Mouse (Mus musculus) induced T-regulatory cell, adult 2 months (primary cell): Measurements from ENCODE around the gene Mpl.

Experiments used
- DNase-seq: peaks from one replicate; pipeline ENCODE4 v3.0.0-alpha.2; 2012; ENCODE audit warnings: low read depth

Gene Mpl

DNA sequence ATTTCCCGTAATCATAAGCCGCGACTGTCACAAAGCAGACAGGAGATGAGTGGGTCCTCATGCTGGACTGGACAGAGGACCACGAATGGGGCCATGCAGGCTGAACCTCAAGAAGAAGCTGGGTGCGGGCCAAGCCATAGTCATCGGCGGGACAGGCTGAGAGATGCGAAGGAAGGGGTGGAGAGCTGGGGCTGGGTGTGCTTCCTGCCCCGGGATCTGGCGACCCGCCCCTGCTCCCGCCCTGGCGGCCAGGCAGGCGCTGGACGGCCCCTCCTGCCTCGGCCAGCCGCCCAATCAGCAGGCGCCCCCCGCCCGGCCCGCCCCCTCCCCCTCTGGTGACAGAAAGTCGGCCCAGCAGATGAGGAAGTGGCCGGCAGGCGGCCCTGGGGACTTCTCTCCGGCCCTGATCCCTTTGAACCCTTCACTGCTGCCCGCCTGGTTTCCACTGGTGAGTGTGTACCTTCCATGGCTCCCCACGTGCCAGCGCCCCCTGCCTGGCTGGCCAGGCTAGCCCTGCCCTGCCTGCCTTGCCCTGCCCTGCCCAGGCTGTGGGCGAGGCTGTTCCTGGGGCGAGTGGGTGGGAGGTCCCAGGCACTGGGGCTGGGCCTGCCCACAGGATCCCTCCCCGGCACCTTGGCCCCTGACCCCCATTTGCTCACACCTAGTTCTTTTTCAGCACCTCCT, 29.4 kb downstream of the Mpl start, which contains the start of gene Elovl1:
Gene Elovl1 (plus strand): TSS at position 326 of the 684 bp plus-strand sequence.
- DNase-seq, result peak; percentile 90

DNA sequence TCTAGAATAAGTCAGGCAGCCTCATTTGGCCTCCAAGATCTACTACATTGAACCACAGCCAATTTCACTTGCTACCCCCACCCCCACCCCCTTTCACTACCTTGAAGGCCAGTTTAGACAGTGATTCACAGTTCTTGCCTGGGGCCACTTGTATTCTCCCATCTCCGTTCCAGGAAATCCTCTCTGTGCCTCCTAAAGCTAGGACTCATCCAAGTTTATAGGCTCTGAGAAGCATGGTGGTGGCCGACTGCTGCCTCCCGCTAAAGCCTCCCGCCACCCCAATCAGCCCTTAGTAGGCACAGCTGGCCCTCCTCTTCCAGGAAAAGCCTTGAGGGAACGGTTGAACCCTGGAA, 29.9 kb downstream of the Mpl start:
- no peak for DNase-seq

DNA sequence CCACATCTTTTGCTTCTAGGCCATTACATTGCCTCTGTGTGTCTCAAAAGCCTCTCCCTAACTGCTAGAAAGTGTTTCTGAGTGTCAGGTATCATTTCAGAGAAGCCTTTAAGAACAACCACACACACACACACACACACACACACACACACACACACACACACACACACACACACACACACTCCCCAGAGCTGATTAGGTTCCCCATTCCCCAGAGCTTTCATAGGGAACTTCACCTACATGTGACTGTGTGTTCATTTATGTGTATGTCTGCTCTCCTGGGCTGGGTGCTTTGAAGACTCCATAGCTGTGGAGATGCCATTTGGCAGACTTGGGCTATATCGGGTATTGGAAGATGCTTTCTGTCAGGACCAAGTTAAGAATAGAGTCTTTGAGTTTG, 31.9 kb downstream of the Mpl start:
- no peak for DNase-seq

DNA sequence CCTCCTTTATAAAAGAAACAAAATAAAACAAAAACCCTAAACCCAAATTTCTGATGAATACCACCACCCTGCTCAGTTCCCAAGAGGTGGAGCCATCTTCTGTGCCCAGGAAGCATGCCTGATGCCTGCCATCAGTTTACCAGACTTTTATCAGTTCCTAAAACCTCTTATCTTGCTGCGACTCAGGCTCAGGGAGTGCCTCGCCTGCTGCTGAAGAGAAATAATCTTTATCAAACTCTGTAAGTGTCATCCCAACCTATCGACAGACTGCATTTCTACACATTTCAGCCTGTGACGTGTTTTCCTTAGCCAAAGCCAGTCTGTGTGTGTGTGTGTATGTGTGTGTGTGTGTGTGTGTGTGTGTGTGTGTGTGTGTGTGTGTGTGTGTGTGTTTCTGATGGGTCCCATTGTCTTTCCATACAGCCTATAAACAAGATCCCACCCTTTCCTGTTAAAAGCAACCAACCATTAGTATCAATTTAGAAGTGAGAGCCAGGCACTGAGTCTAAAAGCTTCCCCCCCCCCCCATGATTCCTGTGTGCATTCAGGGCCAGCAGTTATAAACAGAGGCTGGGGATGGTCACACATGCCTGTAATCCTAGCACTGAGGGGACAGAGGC, 32.7 kb downstream of the Mpl start:
- no peak for DNase-seq

DNA sequence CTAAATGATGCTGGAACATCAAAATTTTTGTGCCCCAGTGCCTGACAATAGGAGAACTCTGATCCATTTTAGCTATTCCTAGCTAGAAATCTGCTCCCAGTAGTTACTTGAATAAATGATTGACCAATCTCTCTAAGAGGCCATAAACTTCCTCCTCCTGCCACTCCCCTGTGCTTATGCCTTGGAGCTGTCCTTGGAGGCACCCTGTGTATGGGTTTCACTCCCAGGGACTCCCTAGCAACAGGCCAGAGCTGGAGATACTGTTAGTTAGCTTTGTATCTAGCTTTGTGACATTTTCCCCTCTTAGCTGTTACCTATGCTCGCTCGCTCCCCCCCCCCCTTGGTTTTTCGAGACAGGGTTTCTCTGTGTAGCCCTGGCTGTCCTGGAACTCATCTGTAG, 35.9 kb downstream of the Mpl start:
- no peak for DNase-seq

DNA sequence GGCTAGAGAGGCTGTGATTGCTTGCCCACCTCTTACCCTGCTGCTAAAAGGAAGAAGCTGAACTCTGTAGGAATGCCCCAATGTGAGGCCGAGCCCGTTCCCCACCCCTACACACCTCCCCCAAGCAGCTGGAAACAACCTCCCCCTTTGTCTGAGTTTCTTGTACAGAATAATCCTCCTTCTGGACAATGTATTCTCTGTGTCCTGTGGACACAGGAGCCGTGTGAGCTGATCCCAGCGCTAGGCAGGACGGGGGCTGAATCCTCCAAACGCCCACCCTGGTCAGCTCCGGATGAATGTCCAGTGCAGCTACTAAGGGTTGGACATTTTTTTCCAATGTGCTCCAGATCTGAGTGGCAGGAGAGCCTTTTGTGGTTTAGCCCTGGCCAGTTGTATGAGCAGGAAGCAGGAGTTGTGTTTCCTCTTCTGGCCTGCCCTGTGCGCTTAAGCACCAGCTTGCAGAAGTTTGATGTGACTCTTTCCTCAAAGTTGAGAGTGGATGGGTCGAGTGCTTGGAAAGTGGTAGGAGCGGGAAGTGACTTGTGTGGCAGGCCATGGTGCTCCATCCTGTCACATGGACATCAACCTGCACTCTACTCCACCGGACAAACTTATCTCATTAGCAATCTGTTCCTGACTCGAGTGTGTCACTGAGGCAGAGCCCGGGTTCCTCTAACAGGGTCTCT, 40.1 kb downstream of the Mpl start:
- DNase-seq, result no peak

DNA sequence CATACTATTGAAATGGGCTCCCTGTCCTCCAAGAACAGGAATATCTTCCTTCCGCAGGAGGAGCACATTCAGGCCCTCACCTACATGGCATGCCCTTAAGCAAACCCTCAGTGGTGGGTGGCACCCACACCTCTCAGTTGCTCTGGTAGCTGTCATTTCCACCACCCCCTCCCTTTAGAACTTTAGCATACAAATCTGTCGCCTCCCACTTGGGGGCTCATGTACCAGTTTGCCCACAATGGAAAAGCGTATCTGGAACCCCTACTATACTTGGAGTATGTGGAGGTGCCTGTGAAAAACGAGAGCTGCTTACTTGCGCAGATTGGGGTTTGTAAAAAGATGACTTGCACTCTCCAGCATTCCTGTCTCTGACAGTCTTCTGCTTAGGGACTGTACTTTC, 41.0 kb downstream of the Mpl start:
- DNase-seq, result no peak

DNA sequence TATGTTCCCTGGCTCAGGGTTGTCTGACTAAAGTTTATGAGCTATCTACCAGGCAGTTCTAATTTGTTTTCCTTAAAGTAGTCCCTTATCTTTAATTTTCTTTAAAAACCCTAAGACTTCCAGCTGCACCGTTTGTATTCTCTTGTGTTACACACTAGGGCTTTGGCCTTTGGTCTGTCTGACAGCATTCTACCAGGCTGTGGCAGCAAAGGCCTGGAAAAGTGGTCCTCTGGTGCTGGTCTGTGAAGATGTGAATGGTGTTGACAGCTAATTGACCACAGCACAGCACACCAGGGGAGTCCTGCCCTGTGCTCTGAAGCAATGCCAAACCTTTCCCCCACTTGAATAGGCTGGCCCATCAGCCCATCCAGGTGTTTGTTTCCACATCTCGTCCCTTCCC, 41.5 kb downstream of the Mpl start:
- DNase-seq, result no peak

DNA sequence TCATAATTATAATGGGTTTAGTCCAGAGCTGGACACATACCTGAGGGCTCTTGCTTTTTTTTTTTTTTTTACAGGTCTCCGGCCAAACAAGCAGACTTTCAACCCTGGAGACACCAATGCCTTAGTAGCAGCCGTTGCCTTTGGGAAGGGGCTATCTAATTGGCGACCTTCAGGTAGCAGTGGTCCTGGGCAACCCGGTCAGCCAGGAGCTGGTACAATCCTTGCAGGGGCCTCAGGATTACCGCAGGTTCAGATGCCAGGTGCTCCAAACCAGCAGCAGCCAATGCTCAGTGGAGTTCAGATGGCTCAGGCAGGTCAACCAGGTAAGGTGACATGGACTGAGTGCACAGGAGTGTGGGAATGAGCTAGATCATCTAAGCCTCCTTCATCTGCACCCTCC, 43.8 kb downstream of the Mpl start:
- DNase-seq, result no peak

DNA sequence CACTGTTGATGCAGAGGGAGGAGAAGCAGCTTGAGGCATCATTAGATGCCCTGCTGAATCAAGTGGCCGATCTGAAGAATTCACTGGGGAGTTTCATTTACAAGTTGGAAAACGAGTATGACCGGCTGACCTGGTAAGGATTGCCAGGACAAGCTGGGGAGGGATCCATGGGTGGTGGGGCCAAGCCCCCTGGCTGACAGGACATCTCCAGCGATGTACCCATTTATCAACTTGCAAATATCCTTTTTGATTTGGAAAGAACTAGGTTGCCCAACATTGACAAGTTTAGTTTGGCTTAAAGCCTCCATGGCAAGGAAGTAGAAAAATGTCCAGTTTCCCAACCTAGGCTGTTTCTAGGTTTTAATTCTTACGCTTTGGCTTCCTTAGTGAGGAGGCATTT, 46.4 kb downstream of the Mpl start:
- no peak for DNase-seq

DNA sequence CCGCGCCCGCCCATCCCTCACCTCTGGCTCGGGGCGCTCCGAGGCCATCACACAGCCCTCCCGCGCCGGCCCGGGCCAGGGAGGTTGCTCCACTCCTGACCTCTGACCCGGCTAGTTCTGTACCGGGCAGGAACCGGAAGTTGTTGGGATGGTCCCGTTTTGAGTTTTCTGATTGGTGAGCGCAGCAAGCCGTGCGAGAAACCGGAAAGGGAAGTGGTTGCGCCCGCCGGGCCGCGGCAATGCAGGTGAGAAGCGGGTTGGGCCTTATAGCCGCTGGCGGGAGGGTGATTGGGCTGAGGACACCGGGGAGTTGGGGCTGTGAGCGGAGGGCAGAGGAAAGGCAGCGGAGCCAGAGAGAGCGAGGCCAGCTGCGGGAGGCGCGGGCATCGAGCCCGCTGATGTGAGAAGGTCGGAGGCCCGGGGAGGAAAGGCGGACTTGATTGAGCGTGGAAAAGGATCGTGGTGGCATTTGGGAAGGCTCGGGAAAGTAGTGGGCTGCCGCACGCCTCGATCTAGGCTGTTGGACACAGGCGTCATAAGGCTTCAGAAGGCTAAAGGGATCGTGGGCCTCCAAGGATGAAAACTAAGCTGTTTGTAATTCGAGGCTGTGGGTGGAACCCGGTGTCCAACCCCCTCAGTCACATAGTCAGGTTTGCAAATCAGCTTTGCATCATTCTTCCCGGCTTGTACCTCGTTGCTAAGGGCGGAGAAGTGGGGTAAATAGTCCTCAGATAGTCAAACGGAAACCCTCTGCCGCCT, 48.0 kb downstream of the Mpl start, which contains the start of the genes Szt2 and Med8:
Gene Szt2 (minus strand): TSS at position 132 of the 759 bp plus-strand sequence.
Gene Med8 (plus strand): TSS at position 196 of the 759 bp plus-strand sequence.
- peak; percentile 97 for DNase-seq

DNA sequence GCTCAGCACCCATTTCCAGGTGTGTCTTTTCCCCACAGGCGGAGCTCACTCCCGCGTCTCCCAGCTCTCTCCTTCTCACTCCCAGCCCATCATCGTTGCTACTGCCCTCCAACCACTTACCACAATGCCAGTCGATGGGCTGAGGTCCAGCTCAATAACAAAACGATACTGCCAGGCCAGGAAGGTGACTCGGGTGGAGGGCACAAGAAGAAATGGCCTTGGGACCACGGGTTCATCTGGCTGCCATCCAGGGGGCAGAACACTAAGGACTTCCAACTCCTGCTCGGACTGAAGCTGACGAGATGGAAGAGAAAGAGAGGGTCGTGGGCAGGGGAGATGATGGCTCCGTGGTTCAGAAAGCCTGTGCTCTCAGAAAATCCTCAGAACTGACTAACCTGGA, 54.6 kb downstream of the Mpl start:
- no peak for DNase-seq

DNA sequence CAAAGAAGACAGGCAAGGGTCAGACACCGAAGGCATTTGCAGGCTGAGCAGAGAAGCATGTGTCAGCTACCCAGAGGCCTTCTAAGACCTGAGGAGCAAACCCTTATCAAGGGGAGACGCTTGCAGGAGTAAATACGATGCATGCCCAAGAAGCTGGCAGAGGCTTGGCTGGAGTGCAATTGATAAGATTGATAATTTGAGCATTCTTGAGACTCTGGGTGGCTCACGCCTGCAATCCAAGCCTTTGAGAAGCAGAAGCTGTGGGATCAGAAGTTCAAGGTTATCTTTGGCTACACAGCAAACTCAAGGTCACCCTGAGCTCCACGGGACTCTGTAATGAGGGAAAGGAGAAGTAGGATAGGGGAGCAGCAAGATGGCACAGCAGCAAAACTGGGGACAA, 55.4 kb downstream of the Mpl start:
- DNase-seq, result no peak

DNA sequence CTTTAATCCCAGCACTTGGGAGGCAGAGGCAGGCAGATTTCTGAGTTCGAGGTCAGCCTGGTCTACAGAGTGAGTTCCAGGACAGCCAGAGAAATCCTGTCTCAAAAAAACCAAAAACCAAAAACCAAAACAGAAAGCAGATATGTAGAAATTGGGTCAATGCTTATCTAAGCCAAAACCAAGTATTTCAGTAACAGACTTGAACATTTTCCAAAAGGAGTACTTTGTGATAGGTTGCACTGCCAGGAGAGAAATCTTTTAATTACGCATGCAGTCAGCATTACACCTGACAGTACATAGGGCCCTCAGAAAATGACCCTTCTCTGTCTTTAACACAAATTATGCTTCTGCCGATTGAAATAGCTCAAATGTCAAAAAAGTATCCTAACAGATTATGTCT, 55.9 kb downstream of the Mpl start:
- no peak for DNase-seq

DNA sequence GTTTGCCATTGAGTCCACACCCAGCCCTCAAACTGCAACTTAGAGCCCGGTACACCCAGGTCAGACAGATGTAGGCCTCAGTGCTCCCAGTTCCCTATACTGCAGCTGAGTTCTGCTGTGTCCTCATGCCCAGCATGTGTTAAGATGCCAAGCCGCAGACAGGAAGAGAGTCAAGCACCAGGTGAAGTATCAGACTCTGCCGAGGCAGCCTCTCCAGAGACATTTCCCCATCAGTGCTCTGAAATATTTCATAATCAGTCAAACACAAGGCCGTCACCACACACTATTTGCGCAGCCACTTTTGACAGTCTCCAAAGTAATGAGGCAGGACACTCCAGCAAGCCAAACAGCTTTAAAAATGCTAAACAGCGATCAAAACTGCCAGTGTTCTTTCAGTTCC, 58.9 kb downstream of the Mpl start:
- DNase-seq, result no peak

DNA sequence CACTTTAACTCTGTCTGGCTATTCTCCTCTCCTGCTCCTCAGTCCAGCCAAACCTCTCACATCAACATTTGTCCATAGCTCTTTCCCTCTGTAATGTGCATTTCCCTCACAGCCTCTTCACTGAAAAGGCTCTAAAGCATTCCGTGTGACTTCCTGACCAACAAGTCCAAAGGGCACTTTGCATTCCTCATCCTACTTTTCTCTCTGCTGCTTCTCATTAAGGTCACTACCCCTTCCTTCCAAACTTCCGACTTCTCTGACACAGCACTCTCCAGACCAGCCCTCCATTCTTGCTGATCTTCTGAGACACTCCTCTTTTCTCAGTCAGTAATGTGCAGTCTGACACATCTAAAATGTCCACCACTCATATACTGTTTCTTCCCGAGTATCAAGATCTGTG, 60.9 kb downstream of the Mpl start:
- DNase-seq, result no peak

DNA sequence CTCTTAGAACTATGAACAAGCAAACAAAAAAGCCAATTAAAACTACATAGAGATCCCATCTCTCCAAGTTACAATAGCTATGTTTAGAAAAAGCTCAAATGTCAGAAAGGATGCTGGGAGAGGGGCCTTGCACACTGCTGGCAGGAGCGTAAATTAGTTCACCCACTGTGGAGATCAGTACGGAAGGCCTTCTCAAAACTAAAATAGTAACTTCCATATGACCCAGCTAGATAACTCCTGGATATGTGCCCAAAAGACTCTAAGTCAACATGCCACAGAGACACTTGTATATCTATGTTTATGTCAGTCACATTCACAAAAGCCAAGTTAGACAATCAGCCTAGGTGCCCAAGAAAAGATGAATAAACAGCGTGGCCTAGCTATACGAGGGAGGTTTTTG, 62.0 kb downstream of the Mpl start:
- no peak for DNase-seq

DNA sequence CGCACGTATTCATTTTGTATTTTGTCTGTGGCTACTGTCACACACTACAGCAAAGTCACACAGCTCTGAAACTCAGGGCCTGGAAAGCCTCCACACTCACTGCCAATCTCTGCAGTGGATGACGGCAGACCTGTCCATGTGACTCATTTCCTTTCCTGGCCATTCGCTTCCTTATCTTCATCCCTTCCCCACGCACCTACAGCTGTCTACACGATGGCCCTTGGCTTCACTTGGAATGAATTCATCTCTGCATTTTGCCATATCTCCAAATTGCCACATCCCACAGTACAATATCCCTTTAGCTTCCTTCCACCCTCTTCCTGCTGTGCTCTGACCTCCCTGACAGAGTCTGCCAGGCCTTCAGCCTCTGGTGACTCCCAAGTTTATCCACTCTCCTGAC, 62.8 kb downstream of the Mpl start:
- no peak for DNase-seq
